Mouse (Mus musculus): ENCODE data around the gene Rnase11. TPM values are rescaled to one million over a fixed set of nuclear protein-coding genes. Genes with fewer than 3 reads are reported as not detected.
"Not testable (repeated sequence)": the region's sequence is repeated elsewhere in the genome, so short reads cannot be mapped to it uniquely, and the experiment has no call there.

The Rnase11 gene
- polyA plus RNA-seq (2016; fragmentation: Nextera tagmentation; extraction: Ambion mirVana), result not detected in 2 replicates

DNA sequence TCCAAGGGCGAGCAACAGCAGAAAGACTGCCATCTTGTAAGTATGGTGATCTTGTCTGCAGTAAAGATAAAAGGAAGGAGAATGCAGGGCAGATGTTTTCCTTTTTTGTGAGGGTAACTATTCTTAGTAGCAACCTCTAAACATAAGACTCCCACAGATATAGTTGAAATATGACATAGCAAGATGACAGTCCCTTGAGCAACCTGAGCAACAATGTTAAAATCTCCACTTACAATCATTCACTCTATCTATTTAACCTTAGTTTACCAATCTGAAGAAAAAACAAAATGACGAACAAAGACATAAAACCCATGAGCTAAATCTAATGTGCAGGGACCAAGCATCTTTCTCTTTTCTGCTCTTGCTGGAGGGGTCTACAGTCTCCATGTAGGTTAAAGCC lies at the start of gene Rnase11:
Gene Rnase11 (minus strand): TSS at position 101 of the 400 bp plus-strand sequence.
- H3K27me3 ChIP-seq (ENCODE audit: insufficient read depth, poor library complexity, severe bottlenecking), result no peaks in the 10 kb centered on the region
- H3K4me3 ChIP-seq, result no peak within 1 kb of the TSS
- DNase-seq (ENCODE audit: low spot score), result no peak
- whole genome bisulfite sequencing, result 79% methylated on average over 2 of the region's 2 CpGs
- H3K36me3 ChIP-seq, result no peaks in the 10 kb centered on the region
- no peaks in the 10 kb centered on the region for H3K9me3 ChIP-seq
- H3K27ac ChIP-seq, result no peak within 1 kb of the TSS
- no peaks in the 10 kb centered on the region for H3K4me1 ChIP-seq

DNA sequence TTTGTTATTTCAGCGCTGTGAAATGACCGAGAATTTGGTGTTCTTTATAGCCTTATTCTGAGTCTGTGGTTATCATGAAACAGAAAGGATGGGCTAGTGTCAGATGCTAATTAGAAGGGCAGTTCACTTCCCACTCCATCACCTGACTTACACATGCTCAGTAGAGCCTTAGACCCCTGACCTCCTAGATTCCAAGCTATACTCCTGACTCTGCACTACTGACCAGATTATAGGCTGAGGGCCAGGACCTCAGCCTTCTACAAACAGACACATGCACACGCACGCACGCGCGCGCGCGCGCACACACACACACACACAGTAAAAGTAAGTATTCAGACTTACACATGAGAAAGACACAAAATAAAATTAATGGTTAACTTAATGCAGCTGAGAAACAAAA lies 49.0 kb upstream of the Rnase11 start:
- WGBS, result 94% methylated on average over 11 of the region's 11 CpGs
- DNase-seq (ENCODE audit: low spot score), result no peak
- no peaks in the 10 kb centered on the region for H3K9me3 ChIP-seq
- H3K27me3 ChIP-seq (ENCODE audit: insufficient read depth, poor library complexity, severe bottlenecking), result no peaks in the 10 kb centered on the region
- H3K4me3 ChIP-seq, result no peak overlapping the region
- no peaks in the 10 kb centered on the region for H3K36me3 ChIP-seq
- H3K27ac ChIP-seq, result no peak overlapping the region
- H3K4me1 ChIP-seq, result no peaks in the 10 kb centered on the region

DNA sequence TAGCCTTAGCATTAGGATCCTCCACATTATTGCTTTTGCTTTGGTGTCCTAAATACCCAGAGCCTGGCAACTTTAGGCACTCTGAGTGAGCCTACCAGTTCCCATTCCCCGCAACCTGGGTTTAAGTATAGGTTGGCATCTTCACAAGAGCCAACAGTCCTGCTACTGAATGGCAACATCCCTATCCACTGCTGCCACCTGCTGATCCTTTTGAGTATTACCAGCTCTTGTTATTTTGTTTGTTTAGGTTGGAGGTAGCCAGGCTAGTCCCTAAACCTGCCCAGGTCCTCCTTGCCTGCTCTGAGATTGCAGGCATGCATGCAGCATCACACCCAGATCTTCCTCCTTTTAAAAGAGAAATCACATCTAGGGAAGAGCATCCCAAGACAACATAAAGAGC lies 48.3 kb upstream of the Rnase11 start:
- DNase-seq (ENCODE audit: low spot score); H3K9me3 ChIP-seq; H3K27ac ChIP-seq; H3K36me3 ChIP-seq; H3K4me1 ChIP-seq; H3K4me3 ChIP-seq; H3K27me3 ChIP-seq (ENCODE audit: insufficient read depth, poor library complexity, severe bottlenecking): not testable (repeated sequence)
- WGBS, result 44% methylated on average over 1 of the region's 1 CpGs

DNA sequence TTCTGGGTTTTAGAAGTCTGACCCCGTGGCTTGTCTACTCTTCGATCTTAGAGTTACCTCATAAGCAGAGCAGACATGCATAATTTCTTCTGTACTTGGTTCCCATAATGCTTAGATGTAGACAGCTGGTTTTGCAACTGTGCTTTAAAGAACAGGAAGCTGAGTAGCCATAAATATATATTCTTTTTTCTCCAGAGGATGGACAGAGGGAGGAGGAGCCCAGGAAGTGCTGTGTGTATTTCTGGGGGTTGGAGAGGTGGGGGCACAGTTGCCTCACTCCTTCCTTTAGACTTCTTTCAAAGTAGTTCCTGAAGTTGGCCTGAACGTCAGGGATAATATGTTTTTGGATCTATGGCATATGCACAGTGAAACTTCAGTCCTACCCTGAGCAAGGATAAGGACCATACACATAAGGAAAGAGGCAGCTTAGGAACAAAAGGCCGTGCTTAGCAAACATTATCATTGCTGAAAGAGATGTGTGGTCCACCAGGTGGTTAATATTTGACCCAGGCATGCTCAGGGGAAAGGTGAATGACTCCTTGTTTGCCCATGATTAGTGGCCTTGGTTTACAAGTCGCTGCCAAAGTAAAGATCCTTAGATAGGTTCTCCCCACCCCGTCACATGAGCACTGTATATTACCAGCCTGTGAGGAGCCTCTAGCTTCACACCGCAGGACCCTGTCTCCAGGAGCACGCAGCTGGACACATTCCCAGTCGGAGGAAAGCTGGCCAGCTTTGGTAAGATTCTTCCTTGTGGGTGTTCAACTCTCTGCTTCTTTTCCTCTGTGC lies 46.0 kb upstream of the Rnase11 start:
- Histone ChIP-seq H3K4me3 (no peak overlapping the region), H3K27me3 (ENCODE audit: insufficient read depth, poor library complexity, severe bottlenecking) (no peaks in the 10 kb centered on the region), H3K4me1 (no peaks in the 10 kb centered on the region), H3K36me3 (no peaks in the 10 kb centered on the region), H3K27ac (no peak overlapping the region), H3K9me3 (no peaks in the 10 kb centered on the region)
- no peak for DNase-seq (ENCODE audit: low spot score)
- 72% methylated on average over 9 of the region's 9 CpGs for WGBS

DNA sequence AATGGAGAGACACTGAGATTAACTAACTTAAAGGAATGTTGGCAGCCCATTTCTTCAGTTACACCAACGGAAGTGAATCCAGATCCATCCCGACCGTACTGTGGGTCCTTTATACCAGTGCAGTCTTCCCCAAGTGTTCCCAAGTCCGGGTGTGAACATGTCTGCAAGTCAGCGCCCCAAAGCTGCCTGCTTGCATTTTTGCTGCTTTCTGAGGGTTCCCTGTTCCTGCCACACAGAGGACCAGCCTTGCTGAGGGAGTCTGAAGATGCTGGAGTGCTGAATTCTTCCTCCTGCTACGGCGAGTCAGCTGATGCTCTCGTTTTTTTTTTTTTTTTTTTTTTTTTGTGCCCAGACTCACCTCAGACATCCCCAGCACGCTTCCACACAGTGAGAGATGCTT lies 45.0 kb upstream of the Rnase11 start:
- no peaks in the 10 kb centered on the region for H3K27me3 ChIP-seq (ENCODE audit: insufficient read depth, poor library complexity, severe bottlenecking)
- H3K27ac ChIP-seq, result no peak overlapping the region
- H3K4me1 ChIP-seq, result no peaks in the 10 kb centered on the region
- 73% methylated on average over 9 of the region's 9 CpGs for WGBS
- H3K9me3 ChIP-seq, result no peaks in the 10 kb centered on the region
- H3K36me3 ChIP-seq, result no peaks in the 10 kb centered on the region
- no peak for DNase-seq (ENCODE audit: low spot score)
- H3K4me3 ChIP-seq, result no peak overlapping the region

DNA sequence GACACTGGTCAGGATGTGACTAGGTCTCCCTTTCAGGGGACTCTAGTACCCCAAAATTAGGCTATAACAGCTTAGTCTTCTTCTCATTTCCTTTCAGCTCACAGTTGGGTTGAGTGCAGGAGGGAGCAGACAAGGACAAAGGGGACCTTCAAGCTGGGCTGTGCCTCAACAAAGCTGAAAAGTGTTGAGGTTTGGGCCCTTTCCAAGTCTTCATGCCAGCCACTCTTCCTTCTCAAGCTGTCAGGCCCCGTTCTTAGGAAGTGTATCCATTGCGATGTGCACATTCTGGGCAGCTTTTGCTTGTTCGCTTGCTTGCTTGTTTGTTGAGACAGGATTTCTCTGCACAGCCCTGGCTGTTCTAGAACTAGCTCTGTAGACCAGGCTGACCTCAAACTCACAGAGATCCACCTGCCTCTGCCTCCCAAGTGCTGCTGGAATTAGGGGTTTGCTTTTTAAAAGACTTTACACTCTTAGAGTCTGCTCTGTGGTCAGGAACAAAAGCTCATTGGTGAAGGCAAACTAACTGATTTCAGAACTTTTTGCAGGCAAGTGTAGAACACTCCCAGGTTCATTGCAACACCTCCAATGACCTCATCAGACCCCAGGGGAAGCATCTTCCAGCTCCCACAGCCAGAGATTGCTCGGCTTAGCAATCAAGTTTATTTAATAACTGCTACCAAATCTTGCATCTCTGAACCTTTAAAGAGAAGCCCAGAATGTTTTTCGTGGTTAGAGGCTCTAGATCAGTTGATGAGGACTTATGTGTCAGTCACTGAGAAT lies 44.3 kb upstream of the Rnase11 start:
- H3K9me3 ChIP-seq, result no peaks in the 10 kb centered on the region
- H3K4me3 ChIP-seq, result no peak overlapping the region
- H3K36me3 ChIP-seq, result no peaks in the 10 kb centered on the region
- no peak overlapping the region for H3K27ac ChIP-seq
- 78% methylated on average over 5 of the region's 5 CpGs for WGBS
- H3K4me1 ChIP-seq, result no peaks in the 10 kb centered on the region
- H3K27me3 ChIP-seq (ENCODE audit: insufficient read depth, poor library complexity, severe bottlenecking), result no peaks in the 10 kb centered on the region
- DNase-seq (ENCODE audit: low spot score), result no peak

DNA sequence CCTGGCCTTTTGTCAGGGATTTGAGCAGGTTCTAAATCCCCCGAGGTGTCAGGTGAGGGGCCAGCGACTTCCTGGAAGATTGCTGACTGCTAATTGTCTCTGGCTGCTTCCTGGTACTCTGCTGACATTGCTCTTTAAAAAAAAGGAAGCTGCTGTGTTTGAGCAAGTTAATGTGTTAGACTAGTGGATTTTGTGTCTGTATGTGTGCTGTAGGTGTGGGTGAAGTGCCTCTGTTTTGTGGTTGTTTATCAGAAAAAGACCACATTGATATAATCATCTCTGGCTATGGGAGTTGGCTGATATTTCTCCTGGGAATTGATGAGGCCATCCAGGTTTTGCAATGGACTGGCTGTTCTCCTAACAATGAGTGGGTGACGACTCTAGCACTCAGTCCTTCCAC lies 43.5 kb upstream of the Rnase11 start:
- Histone ChIP-seq H3K4me1 (no peaks in the 10 kb centered on the region), H3K4me3 (no peak overlapping the region), H3K27ac (no peak overlapping the region), H3K9me3 (no peaks in the 10 kb centered on the region), H3K36me3 (no peaks in the 10 kb centered on the region), H3K27me3 (ENCODE audit: insufficient read depth, poor library complexity, severe bottlenecking) (no peaks in the 10 kb centered on the region)
- 26% methylated on average over 3 of the region's 3 CpGs for WGBS
- no peak for DNase-seq (ENCODE audit: low spot score)

DNA sequence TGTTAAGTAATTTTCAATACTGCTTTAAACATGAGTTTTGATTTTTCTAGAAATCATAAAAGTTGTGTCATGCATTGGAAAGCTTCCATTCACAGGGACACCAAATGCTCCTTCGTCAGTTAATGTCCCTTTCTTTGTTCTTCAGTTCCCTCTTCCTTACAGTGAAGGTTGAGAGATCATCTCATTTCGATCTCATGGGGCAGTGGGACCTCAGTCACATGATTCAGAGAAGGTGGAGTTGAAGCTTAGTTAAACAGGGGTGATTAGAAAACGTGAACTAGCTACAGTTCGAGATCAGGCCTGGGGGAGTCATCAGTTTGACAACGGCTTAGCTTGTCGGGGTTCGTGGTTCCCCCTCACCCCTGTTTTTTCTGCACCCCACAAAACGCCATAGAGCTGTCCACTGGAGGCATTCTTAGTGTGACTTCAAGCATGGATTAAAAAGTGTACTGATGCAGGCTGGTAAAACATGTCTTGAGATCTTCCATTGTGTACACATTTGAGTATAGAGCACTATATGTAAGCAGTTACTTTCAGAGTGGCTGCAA lies 42.2 kb upstream of the Rnase11 start:
- no peaks in the 10 kb centered on the region for H3K9me3 ChIP-seq
- DNase-seq (ENCODE audit: low spot score), result no peak
- H3K27me3 ChIP-seq (ENCODE audit: insufficient read depth, poor library complexity, severe bottlenecking), result no peaks in the 10 kb centered on the region
- H3K27ac ChIP-seq, result no peak overlapping the region
- no peak overlapping the region for H3K4me3 ChIP-seq
- no peaks in the 10 kb centered on the region for H3K36me3 ChIP-seq
- WGBS, result 54% methylated on average over 8 of the region's 8 CpGs
- H3K4me1 ChIP-seq, result no peaks in the 10 kb centered on the region

DNA sequence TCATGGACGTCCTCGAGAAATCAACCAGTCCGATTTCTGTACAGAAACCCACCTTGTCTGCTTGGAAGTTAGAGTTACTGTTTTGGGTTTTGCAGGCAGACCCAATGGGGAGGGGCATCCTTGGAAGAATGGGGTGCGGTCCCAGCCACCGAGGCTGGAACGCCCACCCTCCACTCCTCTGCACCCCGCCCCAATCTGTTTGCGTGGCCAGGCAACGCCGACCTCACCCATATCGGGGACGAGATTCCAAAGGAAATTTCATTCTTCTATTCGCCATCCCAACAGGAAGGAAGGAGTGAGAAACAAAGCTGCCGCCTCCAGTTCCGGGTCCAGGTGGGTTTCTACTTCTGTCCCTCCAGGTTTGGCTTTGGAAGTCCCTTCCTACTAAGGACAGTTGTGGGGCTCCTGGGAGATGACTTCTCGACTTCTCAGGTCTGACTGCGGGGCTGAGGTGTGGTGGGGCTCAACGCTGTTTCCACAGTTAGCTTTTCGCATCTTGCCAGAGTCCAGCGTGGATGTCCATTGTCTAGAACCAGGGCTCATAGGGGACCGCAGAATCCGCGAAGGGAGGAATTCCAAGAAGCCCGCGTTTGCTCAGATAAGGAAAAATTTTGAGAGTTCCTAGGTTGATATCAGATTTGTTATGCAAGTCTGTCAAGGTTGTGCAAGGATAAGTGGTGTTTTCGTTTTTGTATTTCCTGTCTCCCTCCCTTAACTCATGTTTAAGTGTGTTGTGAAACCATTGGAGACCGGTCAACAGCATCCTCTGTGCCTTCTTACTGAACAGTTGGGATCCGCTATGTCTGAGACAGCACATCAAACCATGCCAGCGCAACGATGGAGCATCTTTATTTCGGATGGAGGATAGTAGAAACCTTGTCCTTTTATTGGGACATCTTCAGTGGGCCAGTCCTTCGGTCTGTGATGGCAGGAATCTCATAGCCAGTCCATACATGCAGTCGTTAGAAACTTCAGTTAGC lies 41.2 kb upstream of the Rnase11 start, which contains the start of the genes Rnase4 and Ang:
Gene Rnase4 (plus strand): TSS at position 157 of the 980 bp plus-strand sequence.
Gene Ang (plus strand): TSS at position 230 of the 980 bp plus-strand sequence.
- H3K36me3 ChIP-seq, result no peaks in the 10 kb centered on the region
- no peaks in the 10 kb centered on the region for H3K4me1 ChIP-seq
- 9% methylated on average over 33 of the region's 33 CpGs for WGBS
- H3K4me3 ChIP-seq, result peak within 1 kb of the TSS; percentile 78
- DNase-seq (ENCODE audit: low spot score), result peak; percentile 85
- H3K9me3 ChIP-seq, result no peaks in the 10 kb centered on the region
- H3K27me3 ChIP-seq (ENCODE audit: insufficient read depth, poor library complexity, severe bottlenecking), result no peaks in the 10 kb centered on the region
- H3K27ac ChIP-seq, result peak within 1 kb of the TSS; percentile 87

DNA sequence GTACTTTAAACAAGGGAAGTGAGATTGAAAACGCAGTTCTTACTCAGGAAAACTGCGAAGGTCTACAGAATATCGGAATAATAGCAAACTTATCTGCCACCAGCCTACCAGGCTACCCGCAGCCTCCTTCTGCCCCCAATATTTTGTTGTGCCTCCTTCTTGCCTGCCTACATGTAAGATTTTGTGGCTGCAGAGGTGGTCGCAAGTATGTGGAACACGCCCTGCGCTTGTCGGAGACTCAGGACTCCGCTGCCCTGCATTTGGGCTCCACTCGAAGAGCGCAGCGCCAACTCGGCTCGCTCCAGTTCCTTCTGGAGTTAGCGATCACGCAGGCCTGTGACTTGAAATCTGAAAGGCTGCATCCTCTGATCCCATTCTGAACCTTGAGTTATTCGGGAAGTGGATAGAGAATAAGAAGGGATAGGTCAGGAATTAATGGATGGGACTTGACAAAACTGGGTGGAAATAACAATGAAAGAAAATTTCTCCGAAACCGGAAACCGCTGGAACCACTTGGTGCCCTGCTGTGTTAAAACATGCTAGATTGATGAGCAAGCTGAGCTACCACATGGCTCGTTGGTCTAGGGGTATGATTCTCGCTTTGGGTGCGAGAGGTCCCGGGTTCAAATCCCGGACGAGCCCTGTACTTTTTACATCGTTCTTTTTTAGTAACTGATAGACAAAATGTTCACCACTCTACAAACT lies 40.3 kb upstream of the Rnase11 start:
- no peaks in the 10 kb centered on the region for H3K36me3 ChIP-seq
- no peaks in the 10 kb centered on the region for H3K9me3 ChIP-seq
- WGBS, result under 1% methylated on average over 27 of the region's 27 CpGs
- peak overlapping the region; percentile 78 for H3K4me3 ChIP-seq
- no peaks in the 10 kb centered on the region for H3K4me1 ChIP-seq
- H3K27ac ChIP-seq, result peak overlapping the region; percentile 87
- peak; percentile 86 for DNase-seq (ENCODE audit: low spot score)
- H3K27me3 ChIP-seq (ENCODE audit: insufficient read depth, poor library complexity, severe bottlenecking), result no peaks in the 10 kb centered on the region

DNA sequence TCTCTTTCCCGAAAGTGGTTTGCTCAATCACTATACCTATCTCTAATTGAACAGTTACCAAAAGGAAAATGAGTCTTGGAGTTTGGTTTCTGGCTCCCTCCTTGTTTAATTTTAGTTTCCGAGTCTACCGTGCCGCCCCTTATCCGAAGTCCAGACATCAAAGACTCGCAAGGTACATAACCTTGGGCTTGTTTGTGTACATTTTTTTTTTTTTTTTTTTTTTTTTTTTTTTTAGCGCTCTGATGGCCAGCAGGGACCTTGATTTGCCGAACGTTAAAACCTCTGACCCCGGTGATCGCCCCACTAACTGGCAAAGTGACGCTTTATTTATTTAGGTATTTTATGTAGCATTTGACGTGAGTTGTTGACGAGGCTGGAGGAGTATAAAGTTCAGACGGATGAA lies 39.7 kb upstream of the Rnase11 start:
- Histone ChIP-seq H3K4me3 (peak overlapping the region; percentile 78), H3K27ac (peak overlapping the region; percentile 87), H3K4me1 (no peaks in the 10 kb centered on the region), H3K9me3 (no peaks in the 10 kb centered on the region), H3K36me3 (no peaks in the 10 kb centered on the region), H3K27me3 (ENCODE audit: insufficient read depth, poor library complexity, severe bottlenecking) (no peaks in the 10 kb centered on the region)
- DNase-seq (ENCODE audit: low spot score), result no peak
- WGBS, result under 1% methylated on average over 15 of the region's 15 CpGs
